Comparison of ENCODE assay signal across 33 mouse cellular contexts in the genomic region with DNA sequence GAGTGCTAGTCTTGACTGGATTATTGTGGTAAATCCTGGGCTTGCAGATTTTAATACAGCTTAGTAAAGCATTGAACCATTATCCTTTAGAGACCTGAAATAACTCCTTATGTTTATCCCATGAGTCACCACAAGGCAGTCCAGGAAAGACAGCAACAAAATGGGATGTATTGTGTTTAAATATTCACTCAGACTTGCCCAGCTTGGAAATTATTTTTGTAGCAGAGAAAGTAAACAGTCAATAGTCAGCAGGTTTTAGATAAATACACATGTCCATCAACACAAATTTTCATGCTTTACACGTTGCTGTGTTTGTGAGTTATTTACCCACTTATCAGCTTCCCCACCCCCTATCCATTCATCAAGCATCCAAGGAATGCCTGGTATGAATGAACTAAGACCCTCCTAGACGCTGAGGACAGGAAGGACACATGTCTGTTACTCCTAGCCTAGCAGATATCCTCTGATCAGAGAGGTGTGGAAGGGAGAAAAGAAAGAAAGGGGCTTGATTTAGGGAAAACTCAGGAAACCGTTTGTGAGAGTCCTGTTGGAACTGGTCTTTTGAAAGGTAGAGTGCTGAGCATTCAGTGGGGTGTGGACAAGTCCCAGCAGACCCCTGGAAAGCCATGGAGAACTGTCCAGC.
DNase-seq lines count a peak whose midpoint lies in the region; ATAC-seq and TF ChIP-seq lines count a peak whose summit lies in the region.
"Had no signal": no experiment of that assay in that cellular context is flagged by ENCODE, and none has a peak within 500 bp of the region (broad histone marks: within the 10 kb centered on the region; RNA-seq: fewer than 3 reads in every experiment).

No protein-coding gene starts in this region.

- H3K9ac ChIP-seq in heart, embryonic 11.5 days (ENCODE audit: low read depth, low read length): no peak overlapping the region
- H3K9ac ChIP-seq: embryonic facial prominence, embryonic 12.5 days; limb, embryonic 15.5 days; liver, embryonic 13.5 days; midbrain, embryonic 13.5 days; neural tube, embryonic 13.5 days had no signal

- peak overlapping the region; percentile 29 for H3K4me2 ChIP-seq in heart, embryonic 11.5 days
- H3K4me2 ChIP-seq: embryonic facial prominence, embryonic 12.5 days; limb, embryonic 15.5 days; liver, embryonic 13.5 days; midbrain, embryonic 13.5 days; neural tube, embryonic 13.5 days had no signal

- no peak for TF ChIP-seq CTCF in olfactory bulb, adult 2 months (IDR thresholded peaks at IDR 0.05; ENCODE audit: insufficient read depth, low read depth, low read length)

- H3K27me3 ChIP-seq in heart, embryonic 11.5 days (ENCODE audit: control insufficient read depth, insufficient read depth, low read length): no peaks in the 10 kb centered on the region
- H3K27me3 ChIP-seq: embryonic facial prominence, embryonic 12.5 days; limb, embryonic 15.5 days; liver, embryonic 13.5 days; midbrain, embryonic 13.5 days; neural tube, embryonic 13.5 days had no signal

- no peaks in the 10 kb centered on the region for H3K9me3 ChIP-seq in heart, embryonic 11.5 days (replicated peaks; ENCODE audit: control insufficient read depth, low read length)
- H3K9me3 ChIP-seq: embryonic facial prominence, embryonic 12.5 days; G1E; limb, embryonic 10.5 days; limb, embryonic 15.5 days; liver, embryonic 13.5 days; midbrain, embryonic 13.5 days; neural tube, embryonic 13.5 days had no signal

- H3K4me3 ChIP-seq in heart, embryonic 11.5 days (ENCODE audit: low read depth, low read length): no peak overlapping the region
- no peak overlapping the region for H3K4me3 ChIP-seq in olfactory bulb, adult 2 months (ENCODE audit: insufficient read depth, low read depth, low read length)
- H3K4me3 ChIP-seq: embryonic facial prominence, embryonic 12.5 days; gastrocnemius, adult 2 months; limb, embryonic 10.5 days; limb, embryonic 15.5 days; liver, embryonic 13.5 days; midbrain, embryonic 13.5 days; neural tube, embryonic 13.5 days had no signal

- H3K36me3 ChIP-seq in heart, embryonic 11.5 days (ENCODE audit: control insufficient read depth, insufficient read depth, low read length): peaks cover 8% of the 10 kb centered on the region

- WGBS in heart, embryonic 11.5 days (ENCODE audit: insufficient replicate concordance): 9% methylated on average over 3 of the region's 3 CpGs
- WGBS in olfactory bulb, adult 2 months: 47% methylated on average over 3 of the region's 3 CpGs

- H3K27ac ChIP-seq in heart, embryonic 11.5 days (ENCODE audit: low read depth, low read length): peak overlapping the region; percentile 47; the same call in 1 of the 2 replicates
- 0 out of 2 replicates have a peak overlapping the region, but pooled peaks have one; percentile 34 for H3K27ac ChIP-seq in olfactory bulb, adult 2 months (ENCODE audit: insufficient read depth, low read depth, low read length)
- H3K27ac ChIP-seq: embryonic facial prominence, embryonic 12.5 days; gastrocnemius, adult 2 months; limb, embryonic 10.5 days; limb, embryonic 15.5 days; liver, embryonic 13.5 days; macrophage; midbrain, embryonic 13.5 days; neural tube, embryonic 13.5 days had no signal

- DNase-seq in heart, adult 8-10 months (ENCODE audit: low spot score): no peak
- DNase-seq in Muller cell, postnatal 12 days (ENCODE audit: inconsistent ontology term): peak; percentile 75
- no peak for DNase-seq in adrenal gland, postnatal 14 days
- no peak for DNase-seq in left cerebral cortex, adult 18-20 months (ENCODE audit: low spot score in 2 of 2)
- DNase-seq in layer of hippocampus, adult 11-12 months (ENCODE audit: low spot score): no peak
- DNase-seq: adrenal gland, postnatal 10 days; cerebellum, adult 11-12 months; cerebellum, adult 9-11 months; embryo, embryonic 11 days; gastrocnemius, adult 2 months; gastrocnemius, postnatal 36 days; heart, adult 18-20 months; heart, postnatal 14 days; kidney, adult 18-20 months; kidney, postnatal 36 days; layer of hippocampus, postnatal 36 days; liver, embryonic 13.5 days; lung, adult 18-20 months; lung, postnatal 10 days; right cerebral cortex, postnatal 14 days; thymus, postnatal 4 days had no signal

- ATAC-seq in heart, embryonic 11.5 days (replicated peaks; ENCODE audit: insufficient number of reproducible peaks, low FRiP score, low TSS enrichment): no peak
- ATAC-seq: CD4-positive, CD25-positive, alpha-beta regulatory T cell, adult 4 months; forebrain, embryonic 14.5 days; hindbrain, embryonic 16.5 days; midbrain, embryonic 13.5 days had no signal

- peaks cover 8% of the 10 kb centered on the region; the same call in 1 of the 2 replicates for H3K4me1 ChIP-seq in heart, embryonic 11.5 days (ENCODE audit: control insufficient read depth, insufficient read depth, low read length)
- peaks cover 2% of the 10 kb centered on the region; the same call in 1 of the 2 replicates for H3K4me1 ChIP-seq in olfactory bulb, adult 2 months (ENCODE audit: control insufficient read depth, insufficient read depth, low read length)
- H3K4me1 ChIP-seq: embryonic facial prominence, embryonic 12.5 days; limb, embryonic 10.5 days; limb, embryonic 15.5 days; liver, embryonic 13.5 days; midbrain, embryonic 13.5 days; neural tube, embryonic 13.5 days had no signal

- TF ChIP-seq POLR2A in olfactory bulb, adult 2 months (IDR thresholded peaks at IDR 0.05; ENCODE audit: insufficient read depth, low read depth, low read length): no peak
